27 mouse cellular contexts compared by ENCODE assay signal in the genomic region with DNA sequence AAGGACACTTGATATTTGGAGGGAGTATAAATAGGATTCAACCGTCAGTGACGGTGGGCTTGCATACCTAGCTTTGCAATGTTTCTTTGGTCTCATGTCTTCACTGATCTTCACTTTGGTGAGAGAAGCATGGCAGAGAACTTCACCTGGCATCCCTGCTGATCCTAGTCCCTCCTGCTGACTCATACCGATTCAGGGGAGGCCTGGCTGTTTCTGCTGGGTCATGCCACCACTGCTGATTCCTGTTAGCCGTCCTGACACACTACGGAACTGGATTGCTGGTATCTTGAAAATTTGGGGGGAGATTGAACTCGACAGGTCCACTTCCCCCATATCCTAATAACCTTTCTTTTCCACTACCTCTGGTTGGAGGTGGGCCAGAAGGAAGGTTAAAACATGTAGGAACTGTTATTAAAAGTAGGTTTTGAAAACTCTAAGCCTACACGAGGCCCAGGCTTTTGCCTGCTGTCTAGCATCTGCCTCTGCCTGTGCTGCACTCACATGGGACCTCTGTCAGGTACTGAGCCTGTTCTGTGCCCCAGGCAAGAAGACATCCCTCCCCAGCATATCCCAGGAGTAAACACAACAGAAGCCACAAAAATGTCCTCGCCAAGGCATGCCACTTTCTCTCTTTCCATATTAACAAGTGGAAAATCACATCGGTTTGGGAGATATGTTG. TPM values are rescaled to one million over a fixed set of nuclear protein-coding genes. Genes with fewer than 3 reads are reported as not detected.
DNase-seq lines count a peak whose midpoint lies in the region; ATAC-seq lines count a peak whose summit lies in the region.
"Had no signal": no experiment of that assay in that cellular context is flagged by ENCODE, and none has a peak within 500 bp of the region (broad histone marks: within the 10 kb centered on the region; RNA-seq: fewer than 3 reads in every experiment).

No protein-coding gene starts in this region.

- peak overlapping the region; percentile 81 for H3K27ac ChIP-seq in liver, embryonic 12.5 days
- H3K27ac ChIP-seq in liver, embryonic 15.5 days (replicated peaks), result peak overlapping the region; percentile 73
- no peak overlapping the region for H3K27ac ChIP-seq in hindbrain, embryonic 11.5 days (ENCODE audit: low read depth, low read length)
- H3K27ac ChIP-seq: gastrocnemius, adult 2 months; heart, adult 2 months; heart, embryonic 10.5 days; hindbrain, embryonic 10.5 days; hindbrain, embryonic 15.5 days had no signal

- no peaks in the 10 kb centered on the region for H3K9me3 ChIP-seq in liver, embryonic 12.5 days (replicated peaks)
- no peaks in the 10 kb centered on the region for H3K9me3 ChIP-seq in liver, embryonic 15.5 days (replicated peaks)
- H3K9me3 ChIP-seq in hindbrain, embryonic 11.5 days (ENCODE audit: control insufficient read depth, low read length), result no peaks in the 10 kb centered on the region
- H3K9me3 ChIP-seq: heart, embryonic 10.5 days; hindbrain, embryonic 10.5 days; hindbrain, embryonic 15.5 days had no signal

- DNase-seq in c-Kit-negative CD71-positive TER-119-positive erythroid progenitor cells, embryonic 14.5 days (ENCODE audit: low read depth, low spot score), result peak; percentile 60
- no peak for DNase-seq in left cerebral cortex, postnatal 10 days (ENCODE audit: extremely low spot score in 1 of 2, low spot score in 2 of 2)
- no peak for DNase-seq in thymus, postnatal 25 days
- DNase-seq in hindbrain, embryonic 11.5 days (ENCODE audit: low spot score), result no peak
- DNase-seq: adrenal gland, adult 8-10 months; adrenal gland, postnatal 25 days; cerebellum, adult 18-20 months; cerebellum, adult 9-10 months; cerebellum, postnatal 14 days; forebrain, postnatal 0 days; gastrocnemius, adult 2 months; gastrocnemius, postnatal 14 days; heart, adult 2 months had no signal

- intact Hi-C loops in left cerebral cortex, postnatal 10 days (cut with DNase I), result no loop called here

- peak; percentile 82 for ATAC-seq in erythroblast, adult 5-6 weeks (replicated peaks; ENCODE audit: low FRiP score, poor library complexity, severe bottlenecking)
- ATAC-seq in liver, embryonic 12.5 days, result peak; percentile 90
- ATAC-seq in liver, embryonic 15.5 days (ENCODE audit: insufficient read depth), result peak; percentile 85
- no peak for ATAC-seq in inflammation-experienced regulatory T-cells, adult 6 months
- ATAC-seq in hindbrain, embryonic 11.5 days (ENCODE audit: low FRiP score), result no peak
- ATAC-seq: activated CD4-positive, CD25-positive, alpha-beta regulatory T cell, adult 4 months; forebrain, embryonic 14.5 days; forebrain, postnatal 0 days had no signal

- H3K27me3 ChIP-seq in liver, embryonic 12.5 days (replicated peaks), result 0 out of 2 replicates have a peak, but pooled peaks cover 2% of the 10 kb centered on the region
- no peaks in the 10 kb centered on the region for H3K27me3 ChIP-seq in liver, embryonic 15.5 days
- H3K27me3 ChIP-seq in hindbrain, embryonic 11.5 days (ENCODE audit: control insufficient read depth, insufficient read depth, low read length), result no peaks in the 10 kb centered on the region
- H3K27me3 ChIP-seq: hindbrain, embryonic 15.5 days had no signal

- no peak overlapping the region for H3K4me3 ChIP-seq in liver, embryonic 12.5 days
- no peak overlapping the region for H3K4me3 ChIP-seq in liver, embryonic 15.5 days (replicated peaks)
- H3K4me3 ChIP-seq in hindbrain, embryonic 11.5 days (ENCODE audit: low read depth, low read length), result no peak overlapping the region
- H3K4me3 ChIP-seq: gastrocnemius, adult 2 months; heart, adult 2 months; heart, embryonic 10.5 days; hindbrain, embryonic 10.5 days; hindbrain, embryonic 15.5 days had no signal

- H3K4me1 ChIP-seq in liver, embryonic 12.5 days, result peaks cover 42% of the 10 kb centered on the region
- H3K4me1 ChIP-seq in liver, embryonic 15.5 days (replicated peaks), result peaks cover 41% of the 10 kb centered on the region
- no peaks in the 10 kb centered on the region for H3K4me1 ChIP-seq in hindbrain, embryonic 11.5 days (replicated peaks; ENCODE audit: control insufficient read depth, insufficient read depth, low read length)
- H3K4me1 ChIP-seq: hindbrain, embryonic 10.5 days; hindbrain, embryonic 15.5 days had no signal

- H3K4me2 ChIP-seq in liver, embryonic 12.5 days, result no peak overlapping the region
- no peak overlapping the region for H3K4me2 ChIP-seq in liver, embryonic 15.5 days
- H3K4me2 ChIP-seq in hindbrain, embryonic 11.5 days (replicated peaks; ENCODE audit: low read depth, low read length), result no peak overlapping the region
- H3K4me2 ChIP-seq: hindbrain, embryonic 15.5 days had no signal

- H3K36me3 ChIP-seq in liver, embryonic 12.5 days, result no peaks in the 10 kb centered on the region
- H3K36me3 ChIP-seq in liver, embryonic 15.5 days (replicated peaks), result no peaks in the 10 kb centered on the region
- no peaks in the 10 kb centered on the region for H3K36me3 ChIP-seq in hindbrain, embryonic 11.5 days (ENCODE audit: control insufficient read depth, insufficient read depth, low read length)
- H3K36me3 ChIP-seq: heart, embryonic 10.5 days; hindbrain, embryonic 10.5 days; hindbrain, embryonic 15.5 days had no signal

- WGBS in liver, embryonic 12.5 days (ENCODE audit: insufficient replicate concordance), result 67% methylated on average over 9 of the region's 9 CpGs
- whole genome bisulfite sequencing in liver, embryonic 15.5 days (ENCODE audit: insufficient replicate concordance), result 69% methylated on average over 9 of the region's 9 CpGs
- WGBS in hindbrain, embryonic 11.5 days, result 87% methylated on average over 9 of the region's 9 CpGs

- peak overlapping the region; percentile 47; the same call in 1 of the 2 replicates for H3K9ac ChIP-seq in liver, embryonic 12.5 days
- H3K9ac ChIP-seq in liver, embryonic 15.5 days, result no peak overlapping the region
- no peak overlapping the region for H3K9ac ChIP-seq in hindbrain, embryonic 11.5 days (ENCODE audit: low read depth, low read length)
- H3K9ac ChIP-seq: forebrain, postnatal 0 days; hindbrain, embryonic 15.5 days had no signal

RNA-seq across cellular contexts. Expression of gene Fcnb, which starts 39.6 kb away (rescaled TPM):
- total RNA-seq in erythroblast, adult 5-6 weeks (2015; ENCODE audit: low replicate concordance), result 217 and 263 TPM in 2 replicates
- total RNA-seq in erythroblast, adult 5-6 weeks (2017; ENCODE audit: low replicate concordance), result 104 and 130 TPM in 2 replicates
- 6.0 and 8.5 TPM in 2 replicates for polyA plus RNA-seq in liver, embryonic 12.5 days (2016; fragmentation: Nextera tagmentation; extraction: Ambion mirVana)
- polyA plus RNA-seq in liver, embryonic 15.5 days (2015; fragmentation: Nextera tagmentation; extraction: Ambion mirVana), result 63.9 and 70.8 TPM in 2 replicates
- total RNA-seq in left cerebral cortex, postnatal 10 days (2021), result not detected
- not detected for polyA plus RNA-seq in inflammation-experienced regulatory T-cells, adult 6 months (2017; shearing (Covaris generic))
- not detected in 2 replicates for polyA plus RNA-seq in hindbrain, embryonic 11.5 days (2014; fragmentation: Nextera tagmentation; extraction: Ambion mirVana)
- total RNA-seq: adrenal gland, adult 8-10 months; adrenal gland, postnatal 25 days; ES-E14; forebrain, postnatal 0 days; gastrocnemius, adult 2 months; gastrocnemius, postnatal 14 days; gastrocnemius, postnatal 4 days; heart, adult 2 months; heart, postnatal 25 days had no signal
- polyA plus RNA-seq: activated CD4-positive, CD25-positive, alpha-beta regulatory T cell, adult 4 months; forebrain, embryonic 14.5 days; forebrain, postnatal 0 days; frontal cortex, adult 2 months; heart, adult 2 months; heart, embryonic 10.5 days; heart, postnatal 0 days; hindbrain, embryonic 10.5 days; hindbrain, embryonic 15.5 days had no signal

Comparison
In these comparisons a context has a peak if more than half of its experiments do, and no peak if none do; other contexts are left out.
1. ATAC-seq: peak in erythroblast, adult 5-6 weeks (single experiment), liver, embryonic 12.5 days (single experiment) and liver, embryonic 15.5 days (single experiment); none in inflammation-experienced regulatory T-cells, adult 6 months (single experiment) and hindbrain, embryonic 11.5 days (single experiment).